Mouse (Mus musculus): ENCODE measurements at regions not wholly inside any gene's neighbourhood (a gene's known extent, or its start where the extent isn't known, plus 50 kb on each side); places are given as distances from the start of the nearest gene placed in this dataset.

- TF ChIP-seq CTCF (IDR thresholded peaks at IDR 0.05; ENCODE audit: control insufficient read depth, insufficient read depth, insufficient replicate concordance, low read depth, low read length) (peak; percentile 56; the same call in 1 of the 2 replicates), POLR2A (IDR thresholded peaks at IDR 0.05; ENCODE audit: control insufficient read depth, low read depth, low read length) (no peak)
Measured at GRCm38 (mm10) chr3:148385712-148386111, 604.6 kb downstream of the Adgrl2 start.

All from testis, adult 2 months (tissue).